Mouse (Mus musculus): ENCODE data around the gene Col15a1. TPM values are rescaled to one million over a fixed set of nuclear protein-coding genes. Genes with fewer than 3 reads are reported as not detected.

The Col15a1 gene
- polyA plus RNA-seq, 1 experiment from 2014 or later = 31.6 TPM

- no peaks in the 10 kb centered on the region for H3K4me1 ChIP-seq (ENCODE audit: control insufficient read depth, insufficient read depth, low read length)
- ATAC-seq (ENCODE audit: low read depth) = no peak
- H3K9me3 ChIP-seq (ENCODE audit: control insufficient read depth, low read length) = no peaks in the 10 kb centered on the region
- no peak for DNase-seq (ENCODE audit: low spot score)
- WGBS = 75% methylated on average over 5 of the region's 5 CpGs
- H3K27me3 ChIP-seq (replicated peaks; ENCODE audit: control insufficient read depth, insufficient read depth, low read length) = no peaks in the 10 kb centered on the region
- no peak overlapping the region for H3K27ac ChIP-seq (replicated peaks; ENCODE audit: low read depth, low read length)
- no peak overlapping the region for H3K9ac ChIP-seq (ENCODE audit: low read depth, low read length)
- H3K4me2 ChIP-seq (ENCODE audit: low read depth, low read length) = no peak overlapping the region
- H3K36me3 ChIP-seq (ENCODE audit: control insufficient read depth, insufficient read depth, low read length) = no peaks in the 10 kb centered on the region
- no peak overlapping the region for H3K4me3 ChIP-seq (ENCODE audit: low read depth, low read length)
Observed at GRCm38 (mm10) chr4:47261919-47262318, 54.0 kb downstream of the Col15a1 start.

GRCm38 (mm10) chr4:47265555-47265954 lies 57.6 kb downstream of the Col15a1 start:
- Histone ChIP-seq H3K4me3 (ENCODE audit: low read depth, low read length) (no peak overlapping the region), H3K9ac (ENCODE audit: low read depth, low read length) (no peak overlapping the region), H3K36me3 (ENCODE audit: control insufficient read depth, insufficient read depth, low read length) (no peaks in the 10 kb centered on the region), H3K9me3 (ENCODE audit: control insufficient read depth, low read length) (no peaks in the 10 kb centered on the region), H3K4me2 (ENCODE audit: low read depth, low read length) (no peak overlapping the region), H3K27ac (replicated peaks; ENCODE audit: low read depth, low read length) (no peak overlapping the region), H3K27me3 (replicated peaks; ENCODE audit: control insufficient read depth, insufficient read depth, low read length) (no peaks in the 10 kb centered on the region), H3K4me1 (ENCODE audit: control insufficient read depth, insufficient read depth, low read length) (no peaks in the 10 kb centered on the region)
- DNase-seq (ENCODE audit: low spot score) (no peak), ATAC-seq (ENCODE audit: low read depth) (no peak)
- WGBS = 77% methylated on average over 5 of the region's 5 CpGs

- WGBS = 83% methylated on average over 9 of the region's 9 CpGs
- H3K9ac ChIP-seq (ENCODE audit: low read depth, low read length) = no peak overlapping the region
Observed at GRCm38 (mm10) chr4:47272452-47273130, 64.6 kb downstream of the Col15a1 start.

GRCm38 (mm10) chr4:47273795-47274194 lies 65.8 kb downstream of the Col15a1 start:
- DNase-seq (ENCODE audit: low spot score) (no peak), ATAC-seq (ENCODE audit: low read depth) (no peak)
- H3K27ac ChIP-seq (replicated peaks; ENCODE audit: low read depth, low read length) = no peak overlapping the region
- no peak overlapping the region for H3K9ac ChIP-seq (ENCODE audit: low read depth, low read length)
- H3K4me3 ChIP-seq (ENCODE audit: low read depth, low read length) = no peak overlapping the region
- H3K36me3 ChIP-seq (ENCODE audit: control insufficient read depth, insufficient read depth, low read length) = no peaks in the 10 kb centered on the region
- no peaks in the 10 kb centered on the region for H3K9me3 ChIP-seq (ENCODE audit: control insufficient read depth, low read length)
- H3K4me2 ChIP-seq (ENCODE audit: low read depth, low read length) = no peak overlapping the region
- WGBS = 86% methylated on average over 8 of the region's 8 CpGs
- no peaks in the 10 kb centered on the region for H3K4me1 ChIP-seq (ENCODE audit: control insufficient read depth, insufficient read depth, low read length)
- H3K27me3 ChIP-seq (replicated peaks; ENCODE audit: control insufficient read depth, insufficient read depth, low read length) = no peaks in the 10 kb centered on the region

More at GRCm38 (mm10) chr4:47272452-47273130, 64.6 kb downstream of the Col15a1 start:
- Histone ChIP-seq H3K4me3 (ENCODE audit: low read depth, low read length) (no peak overlapping the region), H3K4me2 (ENCODE audit: low read depth, low read length) (no peak overlapping the region), H3K27ac (replicated peaks; ENCODE audit: low read depth, low read length) (no peak overlapping the region), H3K36me3 (ENCODE audit: control insufficient read depth, insufficient read depth, low read length) (no peaks in the 10 kb centered on the region), H3K9me3 (ENCODE audit: control insufficient read depth, low read length) (no peaks in the 10 kb centered on the region), H3K27me3 (replicated peaks; ENCODE audit: control insufficient read depth, insufficient read depth, low read length) (no peaks in the 10 kb centered on the region), H3K4me1 (ENCODE audit: control insufficient read depth, insufficient read depth, low read length) (no peaks in the 10 kb centered on the region)
- ATAC-seq (ENCODE audit: low read depth) (no peak), DNase-seq (ENCODE audit: low spot score) (no peak)

GRCm38 (mm10) chr4:47274911-47275310 lies 67.0 kb downstream of the Col15a1 start:
- no peaks in the 10 kb centered on the region for H3K27me3 ChIP-seq (replicated peaks; ENCODE audit: control insufficient read depth, insufficient read depth, low read length)
- no peak for ATAC-seq (ENCODE audit: low read depth)
- no peak overlapping the region for H3K9ac ChIP-seq (ENCODE audit: low read depth, low read length)
- H3K36me3 ChIP-seq (ENCODE audit: control insufficient read depth, insufficient read depth, low read length) = no peaks in the 10 kb centered on the region
- no peaks in the 10 kb centered on the region for H3K9me3 ChIP-seq (ENCODE audit: control insufficient read depth, low read length)
- H3K4me1 ChIP-seq (ENCODE audit: control insufficient read depth, insufficient read depth, low read length) = no peaks in the 10 kb centered on the region
- no peak overlapping the region for H3K27ac ChIP-seq (replicated peaks; ENCODE audit: low read depth, low read length)
- H3K4me3 ChIP-seq (ENCODE audit: low read depth, low read length) = no peak overlapping the region
- H3K4me2 ChIP-seq (ENCODE audit: low read depth, low read length) = no peak overlapping the region
- DNase-seq (ENCODE audit: low spot score) = no peak
- whole genome bisulfite sequencing = 84% methylated on average over 2 of the region's 2 CpGs

GRCm38 (mm10) chr4:47278397-47278796 lies 70.4 kb downstream of the Col15a1 start:
- WGBS = 98% methylated on average over 6 of the region's 6 CpGs
- Histone ChIP-seq H3K27ac (replicated peaks; ENCODE audit: low read depth, low read length) (no peak overlapping the region), H3K4me3 (ENCODE audit: low read depth, low read length) (no peak overlapping the region), H3K4me2 (ENCODE audit: low read depth, low read length) (no peak overlapping the region), H3K27me3 (replicated peaks; ENCODE audit: control insufficient read depth, insufficient read depth, low read length) (no peaks in the 10 kb centered on the region), H3K9me3 (ENCODE audit: control insufficient read depth, low read length) (no peaks in the 10 kb centered on the region), H3K36me3 (ENCODE audit: control insufficient read depth, insufficient read depth, low read length) (no peaks in the 10 kb centered on the region), H3K9ac (ENCODE audit: low read depth, low read length) (no peak overlapping the region), H3K4me1 (ENCODE audit: control insufficient read depth, insufficient read depth, low read length) (no peaks in the 10 kb centered on the region)
- ATAC-seq (ENCODE audit: low read depth) = no peak
- DNase-seq (ENCODE audit: low spot score) = no peak

- Histone ChIP-seq H3K4me2 (ENCODE audit: low read depth, low read length) (no peak overlapping the region), H3K36me3 (ENCODE audit: control insufficient read depth, insufficient read depth, low read length) (no peaks in the 10 kb centered on the region), H3K27ac (replicated peaks; ENCODE audit: low read depth, low read length) (no peak overlapping the region), H3K9me3 (ENCODE audit: control insufficient read depth, low read length) (no peaks in the 10 kb centered on the region), H3K4me3 (ENCODE audit: low read depth, low read length) (no peak overlapping the region), H3K4me1 (ENCODE audit: control insufficient read depth, insufficient read depth, low read length) (no peaks in the 10 kb centered on the region), H3K27me3 (replicated peaks; ENCODE audit: control insufficient read depth, insufficient read depth, low read length) (no peaks in the 10 kb centered on the region), H3K9ac (ENCODE audit: low read depth, low read length) (no peak overlapping the region)
- ATAC-seq (ENCODE audit: low read depth) (peak; percentile 85), DNase-seq (ENCODE audit: low spot score) (peak; percentile 44)
- WGBS = 53% methylated on average over 10 of the region's 10 CpGs
Observed at GRCm38 (mm10) chr4:47279085-47279707, 71.2 kb downstream of the Col15a1 start.

- Histone ChIP-seq H3K36me3 (ENCODE audit: control insufficient read depth, insufficient read depth, low read length) (no peaks in the 10 kb centered on the region), H3K27ac (replicated peaks; ENCODE audit: low read depth, low read length) (no peak overlapping the region), H3K4me2 (ENCODE audit: low read depth, low read length) (no peak overlapping the region), H3K9me3 (ENCODE audit: control insufficient read depth, low read length) (no peaks in the 10 kb centered on the region), H3K4me1 (ENCODE audit: control insufficient read depth, insufficient read depth, low read length) (peaks cover 9% of the 10 kb centered on the region), H3K4me3 (ENCODE audit: low read depth, low read length) (no peak overlapping the region), H3K27me3 (replicated peaks; ENCODE audit: control insufficient read depth, insufficient read depth, low read length) (no peaks in the 10 kb centered on the region), H3K9ac (ENCODE audit: low read depth, low read length) (no peak overlapping the region)
- ATAC-seq (ENCODE audit: low read depth) = no peak
- no peak for DNase-seq (ENCODE audit: low spot score)
- 82% methylated on average over 5 of the region's 5 CpGs for WGBS
Observed at GRCm38 (mm10) chr4:47280126-47280525, 72.2 kb downstream of the Col15a1 start.
